Mouse (Mus musculus): ENCODE results near the gene Eloa. TPM values are rescaled to one million over a fixed set of nuclear protein-coding genes. Genes with fewer than 3 reads are reported as not detected.
"Not testable (repeated sequence)": the region's sequence is repeated elsewhere in the genome, so short reads cannot be mapped to it uniquely, and the experiment has no call there.

Eloa gene
- total and polyA plus RNA-seq, 2 experiments from 2014 or later: 19.7 to 20.9 TPM

GRCm38 (mm10) chr4:135985769-135986168, 35.8 kb downstream of the Eloa start:
- ATAC-seq (no peak), DNase-seq (ENCODE audit: low spot score) (no peak)
- no peak for TF ChIP-seq CTCF (IDR thresholded peaks at IDR 0.05; ENCODE audit: low read depth)
- H3K9ac ChIP-seq (replicated peaks; ENCODE audit: low read length): peak overlapping the region; percentile 33; the same call in 1 of the 2 replicates
- H3K36me3 ChIP-seq (ENCODE audit: insufficient read depth, low read length): peaks cover 12% of the 10 kb centered on the region
- 87% methylated on average over 7 of the region's 7 CpGs for WGBS
- no peak overlapping the region for H3K27ac ChIP-seq
- peak overlapping the region; percentile 99 for H3K4me2 ChIP-seq (ENCODE audit: low read depth, low read length)
- no peaks in the 10 kb centered on the region for H3K9me3 ChIP-seq (ENCODE audit: low read length)
- peaks cover 12% of the 10 kb centered on the region for H3K4me1 ChIP-seq (ENCODE audit: insufficient read depth, low read length)
- H3K4me3 ChIP-seq (ENCODE audit: low read length): peak overlapping the region; percentile 84
- no peaks in the 10 kb centered on the region for H3K27me3 ChIP-seq (ENCODE audit: insufficient read depth, low read length)

- Histone ChIP-seq H3K27ac (no peak overlapping the region), H3K9ac (replicated peaks; ENCODE audit: low read length) (no peak overlapping the region), H3K4me3 (ENCODE audit: low read length) (no peak overlapping the region), H3K4me2 (ENCODE audit: low read depth, low read length) (no peak overlapping the region), H3K36me3 (ENCODE audit: insufficient read depth, low read length) (peaks cover 12% of the 10 kb centered on the region), H3K27me3 (ENCODE audit: insufficient read depth, low read length) (no peaks in the 10 kb centered on the region), H3K9me3 (ENCODE audit: low read length) (no peaks in the 10 kb centered on the region), H3K4me1 (ENCODE audit: insufficient read depth, low read length) (peaks cover 12% of the 10 kb centered on the region)
- no peak for TF ChIP-seq CTCF (IDR thresholded peaks at IDR 0.05; ENCODE audit: low read depth)
- ATAC-seq (no peak), DNase-seq (ENCODE audit: low spot score) (no peak)
- 96% methylated on average over 5 of the region's 5 CpGs for WGBS
These were observed 36.4 kb downstream of the Eloa start for GRCm38 (mm10) chr4:135985193-135985592.

GRCm38 (mm10) chr4:135984556-135984955, 37.0 kb downstream of the Eloa start:
- Histone ChIP-seq H3K4me1 (ENCODE audit: insufficient read depth, low read length) (peaks cover 12% of the 10 kb centered on the region), H3K36me3 (ENCODE audit: insufficient read depth, low read length) (peaks cover 12% of the 10 kb centered on the region), H3K27me3 (ENCODE audit: insufficient read depth, low read length) (no peaks in the 10 kb centered on the region), H3K9ac (replicated peaks; ENCODE audit: low read length) (no peak overlapping the region), H3K4me3 (ENCODE audit: low read length) (no peak overlapping the region), H3K9me3 (ENCODE audit: low read length) (no peaks in the 10 kb centered on the region), H3K4me2 (ENCODE audit: low read depth, low read length) (no peak overlapping the region), H3K27ac (no peak overlapping the region)
- WGBS: 93% methylated on average over 5 of the region's 5 CpGs
- TF ChIP-seq CTCF (IDR thresholded peaks at IDR 0.05; ENCODE audit: low read depth): no peak
- no peak for ATAC-seq
- no peak for DNase-seq (ENCODE audit: low spot score)

- H3K4me1 ChIP-seq (ENCODE audit: insufficient read depth, low read length): peaks cover 8% of the 10 kb centered on the region
- no peaks in the 10 kb centered on the region for H3K9me3 ChIP-seq (ENCODE audit: low read length)
- H3K27me3 ChIP-seq (ENCODE audit: insufficient read depth, low read length): no peaks in the 10 kb centered on the region
- 62% methylated on average over 7 of the region's 7 CpGs for WGBS
- no peak overlapping the region for H3K4me3 ChIP-seq (ENCODE audit: low read length)
- no peak overlapping the region for H3K9ac ChIP-seq (replicated peaks; ENCODE audit: low read length)
- no peak for ATAC-seq
- peaks cover 23% of the 10 kb centered on the region for H3K36me3 ChIP-seq (ENCODE audit: insufficient read depth, low read length)
- H3K4me2 ChIP-seq (ENCODE audit: low read depth, low read length): no peak overlapping the region
- no peak overlapping the region for H3K27ac ChIP-seq
- no peak for DNase-seq (ENCODE audit: low spot score)
- TF ChIP-seq CTCF (IDR thresholded peaks at IDR 0.05; ENCODE audit: low read depth): no peak
These were observed 40.0 kb downstream of the Eloa start for GRCm38 (mm10) chr4:135981524-135982063.

- H3K9ac ChIP-seq (replicated peaks; ENCODE audit: low read length); ATAC-seq; H3K4me1 ChIP-seq (ENCODE audit: insufficient read depth, low read length); H3K9me3 ChIP-seq (ENCODE audit: low read length); H3K27ac ChIP-seq; H3K27me3 ChIP-seq (ENCODE audit: insufficient read depth, low read length); H3K4me2 ChIP-seq (ENCODE audit: low read depth, low read length); DNase-seq (ENCODE audit: low spot score); H3K4me3 ChIP-seq (ENCODE audit: low read length): not testable (repeated sequence)
- peaks cover 33% of the 10 kb centered on the region for H3K36me3 ChIP-seq (ENCODE audit: insufficient read depth, low read length)
- 92% methylated on average over 5 of the region's 5 CpGs for WGBS
These were observed 41.3 kb downstream of the Eloa start for GRCm38 (mm10) chr4:135980223-135980622.

- H3K9me3 ChIP-seq (ENCODE audit: low read length): no peaks in the 10 kb centered on the region
- H3K4me2 ChIP-seq (ENCODE audit: low read depth, low read length): no peak overlapping the region
- TF ChIP-seq CTCF (IDR thresholded peaks at IDR 0.05; ENCODE audit: low read depth): no peak
- H3K27me3 ChIP-seq (ENCODE audit: insufficient read depth, low read length): no peaks in the 10 kb centered on the region
- no peak overlapping the region for H3K4me3 ChIP-seq (ENCODE audit: low read length)
- H3K9ac ChIP-seq (replicated peaks; ENCODE audit: low read length): no peak overlapping the region
- H3K4me1 ChIP-seq (ENCODE audit: insufficient read depth, low read length): peaks cover 8% of the 10 kb centered on the region
- DNase-seq (ENCODE audit: low spot score) (no peak), ATAC-seq (no peak)
- 92% methylated on average over 12 of the region's 12 CpGs for WGBS
- H3K36me3 ChIP-seq (ENCODE audit: insufficient read depth, low read length): peaks cover 21% of the 10 kb centered on the region
- H3K27ac ChIP-seq: no peak overlapping the region
These were observed 45.4 kb downstream of the Eloa start for GRCm38 (mm10) chr4:135976146-135976545.

Data from hindbrain, postnatal 0 days (tissue).